Mouse (Mus musculus) kidney, embryonic 14.5 days (tissue): ENCODE results near the gene Gm42372. TPM values are rescaled to one million over a fixed set of nuclear protein-coding genes. Genes with fewer than 3 reads are reported as not detected.

Experiments
- ATAC-seq: fragments of 200-750 bp; cut with Nextera tagmentation; 2 replicates; pipeline ENCODE4 v1.8.0; 2017; ENCODE audit warnings: moderate number of reproducible peaks, mild to moderate bottlenecking, moderate TSS enrichment, moderate library complexity; ENCODE audit not compliant: low FRiP score, low TSS enrichment
- H3K27ac ChIP-seq: fragments of 300-500 bp; sonication (generic); 2 replicates; pipeline ENCODE4 v1.5.1; 2014; ENCODE audit warnings: low read depth, mild to moderate bottlenecking, low read length, moderate library complexity, mixed read lengths
- H3K27me3 ChIP-seq: fragments of 300-500 bp; sonication (generic); 2 replicates; pipeline ENCODE4 v1.6.1; 2014; ENCODE audit warnings: mild to moderate bottlenecking, low read length; ENCODE audit not compliant: control insufficient read depth, insufficient read depth
- H3K36me3 ChIP-seq: fragments of 300-500 bp; sonication (generic); 2 replicates; pipeline ENCODE4 v1.6.1; 2014; ENCODE audit warnings: low read length, mixed read lengths; ENCODE audit not compliant: control insufficient read depth, insufficient read depth
- H3K4me1 ChIP-seq: fragments of 300-500 bp; sonication (generic); 2 replicates; pipeline ENCODE4 v1.6.1; 2014; ENCODE audit warnings: low read length, mixed read lengths; ENCODE audit not compliant: control insufficient read depth, insufficient read depth
- H3K4me2 ChIP-seq: fragments of 300-500 bp; sonication (generic); replicated peaks from 2 replicates; pipeline ENCODE4 v1.6.1; 2014; ENCODE audit warnings: low read depth, mild to moderate bottlenecking, low read length
- H3K4me3 ChIP-seq: fragments of 300-500 bp; sonication (generic); 2 replicates; pipeline ENCODE4 v1.5.1; 2014; ENCODE audit warnings: mild to moderate bottlenecking, low read length
- H3K9ac ChIP-seq: fragments of 300-500 bp; sonication (generic); 2 replicates; pipeline ENCODE4 v1.6.1; 2014; ENCODE audit warnings: low read depth, mild to moderate bottlenecking, low read length, moderate library complexity
- H3K9me3 ChIP-seq: fragments of 300-500 bp; sonication (generic); 2 replicates; pipeline ENCODE4 v1.6.1; 2016; ENCODE audit warnings: low read length; ENCODE audit not compliant: control insufficient read depth
- WGBS: fragments of 180-500 bp; shearing (Covaris S2); extraction: QIAGEN DNeasy Blood & Tissue Kit; methylation state at CpG from one replicate; pipeline ENCODE4 v1.1.7; 2014; 5-methylcytosine and 5-hydroxymethylcytosine counted together
- polyA plus RNA-seq: library from polyadenylated mRNA; unstranded; fragments of >200 nt; fragmentation: Nextera tagmentation; extraction: Ambion mirVana; gene quantifications from 2 replicates; pipeline ENCODE4 v1.2.1, GENCODE M21; 2014

Gene Gm42372
- polyA plus RNA-seq, 1 experiment from 2014 or later: 0.47 TPM

DNA sequence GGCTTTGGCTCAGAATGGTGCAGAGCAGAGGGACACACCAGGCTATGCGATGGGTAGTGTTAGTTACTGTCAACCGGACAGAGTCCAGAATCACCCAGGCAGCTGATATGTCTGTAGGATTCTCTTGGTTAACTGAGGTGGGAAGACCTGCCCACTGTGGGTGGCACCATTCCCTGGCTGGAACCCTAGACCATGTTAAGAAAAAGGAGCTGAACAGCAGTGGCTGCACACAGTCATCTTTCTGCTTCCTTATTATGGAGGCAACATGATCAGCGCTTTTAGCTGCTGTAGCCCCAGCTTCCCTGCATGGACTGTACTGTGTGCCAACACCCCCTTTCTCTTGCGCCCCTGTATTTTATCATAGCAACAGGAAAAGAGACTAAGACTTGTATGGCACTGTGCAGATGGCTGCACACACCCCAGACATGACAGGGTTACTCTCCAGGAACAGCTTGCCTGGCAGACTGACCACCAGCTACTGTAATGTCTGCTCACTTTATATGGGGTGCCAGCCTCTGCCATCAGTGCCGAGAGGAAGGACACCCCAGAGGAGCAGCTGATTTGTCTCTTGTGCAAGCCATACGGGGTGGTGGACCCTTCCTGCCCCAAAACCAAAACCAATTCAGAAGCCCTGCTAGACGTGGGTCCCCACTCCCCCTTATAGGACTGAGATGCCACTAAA lies 29.2 kb downstream of the Gm42372 start:
- no peak overlapping the region for H3K27ac ChIP-seq
- H3K4me3 ChIP-seq: no peak overlapping the region
- no peak for ATAC-seq
- H3K4me2 ChIP-seq: no peak overlapping the region
- no peaks in the 10 kb centered on the region for H3K4me1 ChIP-seq
- no peaks in the 10 kb centered on the region for H3K27me3 ChIP-seq
- H3K9me3 ChIP-seq: no peaks in the 10 kb centered on the region
- 92% methylated on average over 7 of the region's 7 CpGs for WGBS
- H3K9ac ChIP-seq: no peak overlapping the region
- peaks cover 94% of the 10 kb centered on the region for H3K36me3 ChIP-seq

DNA sequence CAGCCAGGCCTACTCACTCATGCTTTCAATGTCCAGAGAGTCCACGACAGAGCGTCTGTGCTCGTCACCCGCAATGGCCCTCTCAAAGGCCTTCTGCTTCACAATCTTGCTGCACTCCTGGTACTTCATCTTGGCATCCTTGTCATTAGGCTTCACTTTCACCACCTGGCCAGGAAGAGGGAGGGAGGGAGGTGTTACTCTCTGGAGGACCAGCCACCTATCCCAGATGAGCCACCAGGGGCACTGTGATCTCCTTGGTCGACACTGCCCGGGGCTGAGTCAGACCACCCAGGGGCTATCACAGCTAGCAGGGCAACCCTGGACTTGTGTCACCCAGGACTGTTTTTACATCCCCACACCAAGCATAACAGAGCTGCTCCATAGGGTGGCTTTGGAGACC lies 32.5 kb downstream of the Gm42372 start:
- WGBS: 76% methylated on average over 6 of the region's 6 CpGs
- H3K36me3 ChIP-seq: peaks cover 87% of the 10 kb centered on the region
- no peak overlapping the region for H3K27ac ChIP-seq
- no peak overlapping the region for H3K4me3 ChIP-seq
- no peaks in the 10 kb centered on the region for H3K9me3 ChIP-seq
- H3K27me3 ChIP-seq: no peaks in the 10 kb centered on the region
- no peak overlapping the region for H3K4me2 ChIP-seq
- no peaks in the 10 kb centered on the region for H3K4me1 ChIP-seq
- no peak for ATAC-seq
- H3K9ac ChIP-seq: no peak overlapping the region

DNA sequence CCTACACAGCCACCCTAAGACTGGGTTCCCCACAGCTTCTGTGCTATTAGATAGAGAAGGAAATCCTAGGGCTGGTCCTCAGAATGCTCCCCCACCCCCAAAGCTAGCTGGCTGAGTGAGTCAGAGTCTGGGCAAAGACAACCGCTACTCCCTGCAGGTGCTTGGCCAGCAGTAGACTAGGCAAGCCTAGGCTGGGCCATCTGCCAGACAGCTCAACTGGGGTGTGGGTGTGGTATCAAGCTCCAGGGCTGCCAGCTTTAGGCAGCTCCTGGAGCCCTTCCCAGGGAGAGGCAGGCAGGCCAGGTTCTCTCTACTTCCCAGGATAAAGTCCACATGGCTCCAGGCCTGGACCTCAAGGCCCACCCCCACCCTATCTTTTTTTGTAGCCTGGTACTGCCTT lies 34.1 kb downstream of the Gm42372 start:
- H3K4me1 ChIP-seq: no peaks in the 10 kb centered on the region
- no peaks in the 10 kb centered on the region for H3K9me3 ChIP-seq
- no peaks in the 10 kb centered on the region for H3K27me3 ChIP-seq
- H3K4me2 ChIP-seq: no peak overlapping the region
- H3K4me3 ChIP-seq: no peak overlapping the region
- no peak overlapping the region for H3K9ac ChIP-seq
- 82% methylated on average over 1 of the region's 1 CpGs for WGBS
- no peak for ATAC-seq
- H3K36me3 ChIP-seq: peaks cover 87% of the 10 kb centered on the region
- no peak overlapping the region for H3K27ac ChIP-seq

DNA sequence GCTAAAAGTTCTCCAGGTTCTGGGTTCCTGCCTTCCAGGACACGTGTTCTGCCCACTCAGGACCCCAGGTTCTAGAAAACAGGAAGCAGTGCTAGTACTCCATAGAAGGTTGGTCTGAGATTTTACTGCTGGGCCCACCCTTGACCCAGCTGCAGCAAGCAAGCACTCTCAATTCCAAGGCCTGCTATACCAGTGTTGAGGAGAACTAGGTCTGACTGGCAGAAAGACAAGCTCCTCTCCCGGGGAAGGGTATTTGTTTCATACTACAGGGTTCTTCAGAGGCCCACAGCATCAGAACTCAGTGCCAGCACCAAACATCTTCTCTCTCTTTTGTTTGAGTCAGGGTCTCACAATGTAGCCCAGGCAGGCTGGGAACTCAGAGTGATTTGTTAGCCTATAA lies 35.0 kb downstream of the Gm42372 start:
- H3K27me3 ChIP-seq: no peaks in the 10 kb centered on the region
- no peaks in the 10 kb centered on the region for H3K9me3 ChIP-seq
- no peak overlapping the region for H3K9ac ChIP-seq
- no peak for ATAC-seq
- H3K36me3 ChIP-seq: peaks cover 87% of the 10 kb centered on the region
- H3K4me1 ChIP-seq: no peaks in the 10 kb centered on the region
- H3K4me2 ChIP-seq: no peak overlapping the region
- no peak overlapping the region for H3K4me3 ChIP-seq
- H3K27ac ChIP-seq: no peak overlapping the region
- 95% methylated on average over 2 of the region's 2 CpGs for WGBS

DNA sequence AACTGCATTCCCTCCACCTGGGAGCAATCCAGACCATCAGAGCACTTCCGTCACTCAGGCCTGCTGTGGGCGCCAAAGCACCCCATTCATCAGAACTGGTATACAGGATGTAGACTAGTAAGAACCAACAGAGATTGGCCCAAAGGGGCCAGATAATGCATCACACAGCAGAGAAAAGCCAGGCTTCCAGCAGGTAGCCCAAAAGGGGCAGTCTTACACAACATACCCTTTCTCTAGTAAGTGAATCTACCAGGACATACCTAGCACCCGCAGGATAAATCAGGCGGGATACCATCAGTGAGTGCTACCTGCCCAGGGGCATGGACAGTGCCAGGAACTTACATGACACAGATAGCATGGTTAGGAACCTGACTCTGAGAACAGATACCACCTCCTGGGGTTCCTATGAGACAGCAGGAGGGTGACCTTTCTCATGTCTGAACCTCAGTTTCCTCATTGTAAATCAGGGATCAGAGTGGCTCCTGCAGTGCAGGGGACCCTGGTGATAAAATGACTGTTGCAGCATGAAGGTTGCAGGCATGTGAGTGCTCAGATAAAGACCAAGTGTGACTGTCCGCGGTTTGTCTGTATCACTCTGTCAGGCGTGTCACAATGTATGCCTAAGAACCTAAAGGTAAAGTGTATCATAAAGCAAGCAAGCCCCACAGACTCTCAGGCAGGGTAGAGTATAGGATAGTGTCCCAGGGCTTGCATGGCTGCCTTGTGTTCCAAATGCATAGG lies 36.7 kb downstream of the Gm42372 start:
- Histone ChIP-seq H3K27ac (no peak overlapping the region), H3K4me2 (no peak overlapping the region), H3K4me3 (no peak overlapping the region), H3K27me3 (no peaks in the 10 kb centered on the region), H3K36me3 (peaks cover 76% of the 10 kb centered on the region), H3K4me1 (0 out of 2 replicates have a peak, but pooled peaks cover 4% of the 10 kb centered on the region), H3K9ac (no peak overlapping the region), H3K9me3 (no peaks in the 10 kb centered on the region)
- no peak for ATAC-seq
- 90% methylated on average over 7 of the region's 7 CpGs for WGBS

DNA sequence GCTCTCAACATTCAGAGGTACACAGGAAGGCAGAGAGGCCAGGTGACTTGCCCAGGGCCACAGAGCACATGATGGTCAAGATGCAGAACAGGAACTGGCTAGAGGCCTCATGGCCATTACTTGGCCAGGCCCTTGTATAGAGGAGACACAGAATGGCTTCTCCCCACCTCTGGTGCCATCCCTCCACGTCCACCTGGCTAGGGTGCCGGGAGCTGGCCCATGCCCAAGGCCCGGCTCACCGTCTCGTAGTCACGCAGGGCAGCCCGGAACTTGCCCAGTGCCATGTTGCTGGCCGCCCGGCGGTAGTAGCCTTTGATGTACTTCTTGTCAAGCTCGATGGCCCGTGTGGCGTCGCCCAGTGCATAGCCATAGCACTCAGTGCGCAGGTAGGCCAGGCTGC lies 39.3 kb downstream of the Gm42372 start:
- no peaks in the 10 kb centered on the region for H3K9me3 ChIP-seq
- WGBS: 98% methylated on average over 15 of the region's 15 CpGs
- peaks cover 28% of the 10 kb centered on the region for H3K4me1 ChIP-seq
- H3K27ac ChIP-seq: no peak overlapping the region
- H3K9ac ChIP-seq: no peak overlapping the region
- no peaks in the 10 kb centered on the region for H3K27me3 ChIP-seq
- ATAC-seq: no peak
- peaks cover 63% of the 10 kb centered on the region for H3K36me3 ChIP-seq
- H3K4me3 ChIP-seq: no peak overlapping the region
- no peak overlapping the region for H3K4me2 ChIP-seq

DNA sequence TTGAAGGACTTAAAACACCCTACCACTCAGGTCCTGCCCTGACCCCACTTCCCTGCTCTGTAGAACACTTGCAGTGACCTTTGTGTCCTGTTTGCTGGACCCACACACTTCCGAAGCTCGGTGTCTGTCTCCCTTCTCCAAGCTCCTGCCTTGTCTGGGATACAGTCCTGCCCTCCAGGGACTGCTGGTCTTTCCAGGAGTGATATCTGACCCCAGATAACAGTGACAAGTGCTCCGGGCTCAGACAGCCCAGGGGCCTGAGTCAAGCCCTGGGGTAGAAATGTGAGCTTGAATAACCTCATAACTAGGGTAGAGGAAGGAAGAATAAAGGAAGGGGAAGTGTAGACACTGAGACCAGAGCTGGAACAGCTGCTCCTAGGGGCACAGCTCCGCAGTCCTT lies 40.8 kb downstream of the Gm42372 start:
- Histone ChIP-seq H3K27ac (no peak overlapping the region), H3K36me3 (peaks cover 51% of the 10 kb centered on the region), H3K9me3 (no peaks in the 10 kb centered on the region), H3K4me1 (peaks cover 28% of the 10 kb centered on the region), H3K4me3 (no peak overlapping the region), H3K9ac (no peak overlapping the region), H3K27me3 (no peaks in the 10 kb centered on the region), H3K4me2 (no peak overlapping the region)
- no peak for ATAC-seq
- 64% methylated on average over 4 of the region's 4 CpGs for WGBS

DNA sequence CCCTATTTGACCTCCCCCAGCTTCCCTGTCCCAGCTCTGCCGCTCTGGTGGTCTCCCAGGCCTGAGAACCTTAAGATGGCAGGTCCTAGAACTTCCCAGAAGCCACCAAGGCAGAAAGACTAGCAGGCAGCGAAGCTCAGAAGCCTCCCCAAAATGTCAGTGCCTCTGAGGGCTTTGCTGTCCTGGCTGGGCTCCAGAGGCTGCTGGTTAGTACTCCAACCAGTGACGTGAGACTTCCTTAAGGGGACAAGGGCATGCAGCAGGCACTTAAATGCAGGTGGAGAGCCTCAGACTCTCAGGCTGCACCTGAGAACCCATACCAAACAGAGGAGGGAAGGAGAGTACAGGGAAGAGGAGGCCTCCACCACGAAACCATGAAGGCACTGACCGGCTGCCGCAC lies 41.3 kb downstream of the Gm42372 start:
- peaks cover 28% of the 10 kb centered on the region for H3K4me1 ChIP-seq
- no peak for ATAC-seq
- H3K4me3 ChIP-seq: no peak overlapping the region
- peaks cover 49% of the 10 kb centered on the region for H3K36me3 ChIP-seq
- no peak overlapping the region; the same call in 1 of the 2 replicates for H3K27ac ChIP-seq
- 81% methylated on average over 6 of the region's 6 CpGs for WGBS
- H3K9me3 ChIP-seq: no peaks in the 10 kb centered on the region
- peak overlapping the region; percentile 31; the same call in 1 of the 2 replicates for H3K9ac ChIP-seq
- H3K4me2 ChIP-seq: 0 out of 2 replicates have a peak overlapping the region, but pooled peaks have one; percentile 17
- H3K27me3 ChIP-seq: no peaks in the 10 kb centered on the region

DNA sequence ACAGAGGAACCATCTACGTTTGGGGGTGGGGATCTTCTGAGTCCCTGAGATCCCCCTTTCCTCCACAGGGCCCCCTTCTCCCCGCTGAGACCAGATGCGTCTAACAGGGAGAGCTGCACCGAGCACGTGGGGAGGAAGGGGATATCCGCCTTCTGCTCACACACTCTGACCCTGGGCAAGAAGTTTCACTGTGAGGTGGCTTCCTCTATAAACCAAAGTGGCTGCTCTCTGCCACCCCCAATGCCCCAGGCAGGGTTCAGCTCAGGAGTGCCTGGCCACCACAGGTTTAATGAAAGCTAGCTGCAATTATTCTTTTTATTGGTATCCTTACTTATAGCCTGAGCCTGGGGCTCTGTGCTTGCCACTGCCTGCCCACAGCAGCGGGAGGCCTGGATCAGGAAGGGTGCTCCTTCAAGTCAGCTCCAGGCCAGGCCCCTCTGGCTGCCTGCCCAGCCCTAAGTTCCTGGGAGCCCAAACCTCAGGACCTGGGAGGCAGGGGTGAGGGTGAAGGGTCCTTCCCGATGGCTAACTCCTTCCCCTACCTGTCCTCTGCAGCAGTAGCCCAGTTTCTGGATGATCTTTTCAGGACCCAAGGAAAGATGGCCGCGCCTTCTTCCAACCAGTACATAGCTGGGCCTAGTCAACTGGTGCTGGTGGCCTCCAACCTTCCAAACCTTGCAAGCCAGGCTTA lies 42.1 kb downstream of the Gm42372 start:
- H3K4me3 ChIP-seq: no peak overlapping the region
- ATAC-seq: no peak
- H3K27me3 ChIP-seq: no peaks in the 10 kb centered on the region
- H3K27ac ChIP-seq: peak overlapping the region; percentile 42; the same call in 1 of the 2 replicates
- H3K36me3 ChIP-seq: peaks cover 42% of the 10 kb centered on the region
- no peaks in the 10 kb centered on the region for H3K9me3 ChIP-seq
- H3K4me1 ChIP-seq: peaks cover 28% of the 10 kb centered on the region
- WGBS: 69% methylated on average over 10 of the region's 10 CpGs
- peak overlapping the region; percentile 31; the same call in 1 of the 2 replicates for H3K9ac ChIP-seq
- H3K4me2 ChIP-seq: peak overlapping the region; percentile 17; the same call in 1 of the 2 replicates
